Mouse (Mus musculus) erythroblast, embryonic 14.5 days (primary cell): Measurements from ENCODE around the gene Gabarapl2.

Experiments
- GATA1 ChIP-seq: IDR thresholded peaks from 2 replicates; pipeline ENCODE4 v1.6.1; 2012; ENCODE audit warnings: low read length, inconsistent platforms, mixed read lengths
- TAL1 ChIP-seq: IDR thresholded peaks from 3 replicates; pipeline ENCODE4 v1.6.1; 2012; ENCODE audit warnings: low read length, inconsistent platforms, mixed read lengths

GRCm38 (mm10) chr8:111933348-111934076, 7.0 kb upstream of the Gabarapl2 start, which contains the start of gene Tmem231:
- TF ChIP-seq GATA1 = no peak
- TF ChIP-seq TAL1 = no peak
